Mouse (Mus musculus): ENCODE measurements around the gene Opa3.

GRCm38 (mm10) chr7:19235092-19235671 is 7.0 kb downstream of the Opa3 start:
- TF ChIP-seq POLR2A (IDR thresholded peaks at IDR 0.05; ENCODE audit: borderline replicate concordance, extremely low read depth, insufficient read depth, insufficient read length, poor library complexity, severe bottlenecking) (no peak), CTCF (IDR thresholded peaks at IDR 0.05; ENCODE audit: borderline replicate concordance, extremely low read depth, insufficient read depth, insufficient read length) (no peak)

All from brain, embryonic 14.5 days (tissue).